Mouse (Mus musculus): ENCODE data around the gene Phldb2. TPM values are rescaled to one million over a fixed set of nuclear protein-coding genes. Genes with fewer than 3 reads are reported as not detected.

The Phldb2 gene
- total RNA-seq (2021), result 1 to 10 TPM; 7.4 to 10.0 TPM
- long read RNA-seq, partial matches to known transcripts, result 0 of 1 reads
- long read RNA-seq, other reads (novel, unspliced or antisense), result 1 of 1 reads

DNA sequence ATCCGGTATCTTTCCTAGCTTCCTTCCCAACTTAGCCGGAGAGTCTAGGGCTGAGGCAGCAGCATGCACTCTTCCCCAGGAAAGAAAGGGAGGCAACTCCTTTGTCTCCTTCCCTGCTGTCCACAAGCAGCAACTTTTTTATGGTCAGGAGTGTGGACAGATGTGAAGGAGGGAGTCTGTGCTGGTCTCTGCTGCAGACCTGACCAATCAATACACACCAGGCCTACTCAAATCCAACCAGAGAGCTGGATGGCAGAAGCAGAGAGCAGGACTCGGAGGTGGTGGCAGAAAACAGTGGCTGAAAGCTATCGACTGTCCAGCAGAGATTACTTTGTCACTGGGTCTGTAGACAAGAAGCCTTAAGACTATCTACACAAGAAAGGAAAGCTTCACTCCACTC is at the start of gene Phldb2:
TSS of gene Phldb2 (minus strand) at position 205 of the 400 bp plus-strand sequence.
- no peak for DNase-seq (ENCODE audit: low spot score in 2 of 2)

GRCm38 (mm10) chr16:46001550-46002166 is 48.3 kb upstream of the Phldb2 start:
- no peak for DNase-seq (ENCODE audit: low spot score in 2 of 2)

GRCm38 (mm10) chr16:46000976-46001375 is 47.6 kb upstream of the Phldb2 start:
- DNase-seq (ENCODE audit: low spot score in 2 of 2), result no peak

- DNase-seq (ENCODE audit: low spot score in 2 of 2), result no peak
Measured at GRCm38 (mm10) chr16:45999374-46000191, 46.2 kb upstream of the Phldb2 start.

DNA sequence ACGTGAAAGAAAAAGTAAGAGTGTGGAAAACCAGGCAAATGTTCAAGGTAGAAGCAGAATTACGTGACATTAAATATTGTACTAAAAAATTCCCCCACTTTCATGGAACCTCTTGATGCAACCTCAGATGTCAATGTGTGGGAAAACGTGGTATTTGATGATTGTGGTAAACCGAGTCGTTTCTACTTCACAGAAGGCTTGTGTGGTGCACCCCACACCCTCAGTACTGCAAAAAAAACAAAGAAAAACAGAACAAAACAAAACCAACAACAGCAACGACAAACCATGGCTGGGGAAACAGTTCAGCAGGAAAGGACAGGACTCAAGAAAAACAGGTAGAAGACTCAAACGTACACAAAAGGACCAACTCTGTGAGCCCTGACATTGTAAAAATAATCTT is 44.8 kb upstream of the Phldb2 start:
- no peak for DNase-seq (ENCODE audit: low spot score in 2 of 2)

- DNase-seq (ENCODE audit: low spot score in 2 of 2), result no peak
Measured at GRCm38 (mm10) chr16:45990901-45991676, 37.7 kb upstream of the Phldb2 start.

DNA sequence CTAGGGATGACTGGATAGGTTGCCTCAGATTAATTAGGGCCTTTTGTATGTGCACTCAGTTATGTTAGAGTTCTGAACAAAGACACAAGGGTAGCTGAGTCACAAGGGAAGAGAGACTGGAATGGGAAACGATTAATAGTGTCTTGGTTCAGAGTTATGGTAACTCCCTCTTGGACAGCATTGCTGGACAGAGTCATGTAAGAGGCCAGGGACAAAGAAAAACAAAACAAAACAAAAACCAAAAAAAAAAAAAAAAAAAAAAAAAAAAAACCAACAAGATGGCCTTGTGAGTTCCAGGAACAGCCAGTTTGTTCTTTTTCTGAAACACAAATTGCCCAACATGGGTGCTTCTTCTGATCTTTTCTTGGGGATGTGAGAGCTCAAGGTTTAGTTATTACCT is 32.8 kb upstream of the Phldb2 start:
- no peak for DNase-seq (ENCODE audit: low spot score in 2 of 2)

GRCm38 (mm10) chr16:45984610-45985606 is 31.5 kb upstream of the Phldb2 start:
- DNase-seq (ENCODE audit: low spot score in 2 of 2), result no peak

GRCm38 (mm10) chr16:45976251-45976650 is 22.9 kb upstream of the Phldb2 start:
- DNase-seq (ENCODE audit: low spot score in 2 of 2), result no peak

- DNase-seq (ENCODE audit: low spot score in 2 of 2), result no peak
Measured at GRCm38 (mm10) chr16:45973959-45974686, 20.7 kb upstream of the Phldb2 start.

DNA sequence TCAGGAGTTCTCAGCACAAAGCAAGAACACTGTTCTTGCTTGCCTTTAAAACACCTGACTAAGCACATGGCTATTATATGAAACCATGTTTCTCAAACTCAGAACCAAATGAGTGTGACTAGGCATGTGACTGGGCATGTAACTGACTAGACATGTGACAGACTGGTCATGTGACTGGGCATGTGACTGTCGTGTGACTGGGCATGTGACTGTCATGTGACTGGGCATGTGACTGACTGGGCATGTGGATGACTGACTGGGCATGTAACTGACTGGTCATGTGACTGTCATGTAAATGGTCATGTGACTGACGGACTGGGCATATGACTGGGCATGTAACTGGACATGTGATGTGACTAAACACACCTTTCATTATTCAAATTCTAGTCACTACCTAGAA is 16.8 kb upstream of the Phldb2 start:
- no peak for DNase-seq (ENCODE audit: low spot score in 2 of 2)

GRCm38 (mm10) chr16:45968716-45969115 is 15.3 kb upstream of the Phldb2 start:
- DNase-seq (ENCODE audit: low spot score in 2 of 2), result no peak

GRCm38 (mm10) chr16:45967471-45967870 is 14.1 kb upstream of the Phldb2 start:
- DNase-seq (ENCODE audit: low spot score in 2 of 2), result peak; percentile 80 to 86

DNA sequence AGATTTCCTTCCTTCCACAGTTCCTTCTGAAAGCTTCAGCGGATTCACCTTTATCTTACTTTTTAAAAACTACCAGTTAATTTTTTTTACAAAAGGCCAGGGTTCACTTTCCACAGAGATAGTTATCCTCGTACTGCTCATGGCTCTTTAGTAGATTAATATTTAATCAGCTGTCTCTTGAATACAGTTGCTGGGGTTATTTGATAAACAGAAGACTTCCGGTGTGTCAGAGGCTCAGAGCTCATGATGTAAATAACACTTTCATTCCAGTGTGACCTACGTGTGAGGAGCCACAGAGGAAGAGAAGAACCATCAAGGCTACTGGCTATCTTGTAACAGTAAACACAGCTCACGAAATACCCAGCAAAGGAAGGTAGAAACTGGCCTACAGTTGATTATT is 13.2 kb upstream of the Phldb2 start:
- no peak for DNase-seq (ENCODE audit: low spot score in 2 of 2)

- no peak for DNase-seq (ENCODE audit: low spot score in 2 of 2)
Measured at GRCm38 (mm10) chr16:45964777-45965176, 11.4 kb upstream of the Phldb2 start.

DNA sequence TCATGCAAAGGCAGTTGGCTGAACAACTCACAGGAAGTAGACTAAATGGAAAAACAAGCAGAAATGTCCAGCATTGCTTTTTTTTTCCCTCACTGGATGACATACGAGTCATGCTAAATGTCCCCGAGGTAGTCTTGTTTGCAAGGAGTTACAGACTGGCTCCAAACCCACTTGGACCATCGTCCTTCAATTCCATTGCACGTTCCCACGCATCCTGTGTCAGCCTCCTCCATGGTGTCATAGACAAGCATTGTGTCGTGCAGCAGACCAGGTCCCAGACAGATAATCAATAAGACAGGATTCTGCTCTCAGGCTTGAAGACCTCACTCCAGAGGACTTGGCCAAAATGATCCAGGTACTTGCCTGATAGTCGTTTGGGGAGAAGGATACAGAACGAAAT is 10.4 kb upstream of the Phldb2 start:
- DNase-seq (ENCODE audit: low spot score in 2 of 2), result no peak

DNA sequence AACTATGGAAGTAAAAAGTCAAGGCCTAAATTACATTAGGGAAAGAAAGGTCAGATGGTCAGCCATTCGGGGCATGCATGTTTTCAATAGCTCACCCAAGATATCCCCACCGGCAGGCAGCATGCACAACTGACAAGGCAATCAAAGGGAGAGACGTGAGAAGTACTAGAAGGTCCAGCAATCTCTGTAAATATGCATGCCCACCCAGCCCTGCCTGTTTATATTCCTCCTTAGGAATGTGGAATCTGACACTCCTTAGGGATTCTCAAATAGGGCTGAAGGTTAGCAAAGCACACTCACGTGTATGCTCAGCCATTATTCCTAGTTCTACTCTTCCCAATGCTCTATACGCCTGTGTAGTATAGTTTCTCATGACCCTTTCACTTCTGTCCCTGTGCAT is 9.7 kb upstream of the Phldb2 start:
- no peak for DNase-seq (ENCODE audit: low spot score in 2 of 2)

GRCm38 (mm10) chr16:45960978-45961377 is 7.6 kb upstream of the Phldb2 start:
- no peak for DNase-seq (ENCODE audit: low spot score in 2 of 2)

GRCm38 (mm10) chr16:45956390-45956950 is 3.1 kb upstream of the Phldb2 start:
- DNase-seq (ENCODE audit: low spot score in 2 of 2), result no peak

DNA sequence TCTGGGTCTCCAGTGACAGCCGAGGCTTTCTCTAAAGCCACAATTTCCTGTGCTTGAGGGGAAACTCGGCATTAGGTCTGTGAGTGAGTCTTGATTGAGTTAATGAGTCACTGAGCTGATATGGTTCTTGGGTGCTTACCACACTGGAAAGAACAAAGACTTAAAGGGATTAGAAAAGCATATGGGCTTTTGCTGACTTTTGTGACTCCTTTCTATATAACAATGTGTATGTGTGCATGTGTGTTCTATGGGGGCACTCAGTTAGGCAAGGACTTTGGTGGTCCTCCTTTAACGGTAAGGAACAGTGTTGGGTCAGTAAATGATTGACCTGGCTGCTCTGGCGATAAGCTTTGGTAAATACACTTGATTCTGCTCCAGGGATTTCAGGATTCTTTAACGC is 897 bp downstream of the Phldb2 start:
- DNase-seq (ENCODE audit: low spot score in 2 of 2), result no peak
